Mouse (Mus musculus) erythroblast, embryonic 14.5 days (primary cell): ENCODE measurements around the gene Slc31a2. TPM values are rescaled to one million over a fixed set of nuclear protein-coding genes. Genes with fewer than 3 reads are reported as not detected.
"Not testable (repeated sequence)": the region's sequence is repeated elsewhere in the genome, so short reads cannot be mapped to it uniquely, and the experiment has no call there.

Experiments used
- H3K27me3 ChIP-seq: 2 replicates; pipeline ENCODE4 v1.6.1; 2012; ENCODE audit warnings: inconsistent platforms; ENCODE audit not compliant: control insufficient read depth
- H3K36me3 ChIP-seq: 2 replicates; pipeline ENCODE4 v1.6.1; 2012; ENCODE audit warnings: mild to moderate bottlenecking, inconsistent platforms; ENCODE audit not compliant: control insufficient read depth
- H3K4me1 ChIP-seq: 2 replicates; pipeline ENCODE4 v1.6.1; 2012; ENCODE audit warnings: inconsistent platforms; ENCODE audit not compliant: control insufficient read depth
- H3K4me3 ChIP-seq: replicated peaks from 2 replicates; pipeline ENCODE3; 2012; ENCODE audit warnings: moderate library complexity, mild to moderate bottlenecking, inconsistent platforms
- H3K9me3 ChIP-seq: 2 replicates; pipeline ENCODE4 v1.6.1; 2012; ENCODE audit warnings: low read length, inconsistent platforms, mixed read lengths; ENCODE audit not compliant: control insufficient read depth
- GATA1 ChIP-seq: IDR thresholded peaks from 2 replicates; pipeline ENCODE4 v1.6.1; 2012; ENCODE audit warnings: low read length, inconsistent platforms, mixed read lengths
- TAL1 ChIP-seq: IDR thresholded peaks from 3 replicates; pipeline ENCODE4 v1.6.1; 2012; ENCODE audit warnings: low read length, inconsistent platforms, mixed read lengths
- polyA plus RNA-seq: library from polyadenylated mRNA; stranded (reverse); fragments of >175 nt; gene quantifications from 2 replicates; pipeline ENCODE4 v1.2.3, GENCODE M21; 2012

The Slc31a2 gene
- polyA plus RNA-seq, 1 experiment = not detected

- H3K4me1 ChIP-seq = no peaks in the 10 kb centered on the region
- H3K27me3 ChIP-seq = no peaks in the 10 kb centered on the region
- no peak for TF ChIP-seq GATA1
- H3K4me3 ChIP-seq = no peak overlapping the region
- peaks cover 4% of the 10 kb centered on the region for H3K9me3 ChIP-seq
- H3K36me3 ChIP-seq = no peaks in the 10 kb centered on the region
Observed at GRCm38 (mm10) chr4:62254551-62254950, 7.8 kb upstream of the Slc31a2 start.

- no peaks in the 10 kb centered on the region for H3K27me3 ChIP-seq
- TF ChIP-seq TAL1 (no peak), GATA1 (no peak)
- no peak overlapping the region for H3K4me3 ChIP-seq
- peaks cover 4% of the 10 kb centered on the region for H3K9me3 ChIP-seq
- no peaks in the 10 kb centered on the region for H3K4me1 ChIP-seq
- no peaks in the 10 kb centered on the region for H3K36me3 ChIP-seq
Observed at GRCm38 (mm10) chr4:62256931-62257330, 5.4 kb upstream of the Slc31a2 start.

- no peak overlapping the region for H3K4me3 ChIP-seq
- H3K9me3 ChIP-seq = no peaks in the 10 kb centered on the region
- no peaks in the 10 kb centered on the region for H3K36me3 ChIP-seq
- H3K27me3 ChIP-seq = no peaks in the 10 kb centered on the region
- TF ChIP-seq TAL1 (no peak), GATA1 (no peak)
- no peaks in the 10 kb centered on the region for H3K4me1 ChIP-seq
Observed at GRCm38 (mm10) chr4:62263133-62263844, 927 bp downstream of the Slc31a2 start.

- no peaks in the 10 kb centered on the region for H3K9me3 ChIP-seq
- no peak for TF ChIP-seq TAL1
- no peak for TF ChIP-seq GATA1
Observed at GRCm38 (mm10) chr4:62265154-62265836, 2.9 kb downstream of the Slc31a2 start.

GRCm38 (mm10) chr4:62266016-62266415 is 3.7 kb downstream of the Slc31a2 start:
- not testable (repeated sequence) for H3K9me3 ChIP-seq, H3K27me3 ChIP-seq, H3K36me3 ChIP-seq, H3K4me3 ChIP-seq, H3K4me1 ChIP-seq

More at GRCm38 (mm10) chr4:62265154-62265836, 2.9 kb downstream of the Slc31a2 start:
- H3K36me3 ChIP-seq = no peaks in the 10 kb centered on the region
- H3K27me3 ChIP-seq = no peaks in the 10 kb centered on the region
- H3K4me1 ChIP-seq = no peaks in the 10 kb centered on the region
- no peak overlapping the region for H3K4me3 ChIP-seq

GRCm38 (mm10) chr4:62267101-62267500 is 4.7 kb downstream of the Slc31a2 start:
- Histone ChIP-seq H3K9me3 (no peaks in the 10 kb centered on the region), H3K4me1 (no peaks in the 10 kb centered on the region), H3K36me3 (no peaks in the 10 kb centered on the region), H3K4me3 (no peak overlapping the region), H3K27me3 (no peaks in the 10 kb centered on the region)
- TF ChIP-seq GATA1 = no peak
- TF ChIP-seq TAL1 = no peak

- no peaks in the 10 kb centered on the region for H3K27me3 ChIP-seq
- H3K36me3 ChIP-seq = no peaks in the 10 kb centered on the region
- TF ChIP-seq GATA1 (no peak), TAL1 (no peak)
- no peaks in the 10 kb centered on the region for H3K9me3 ChIP-seq
- H3K4me3 ChIP-seq = no peak overlapping the region
- H3K4me1 ChIP-seq = peaks cover 3% of the 10 kb centered on the region; the same call in 1 of the 2 replicates
Observed at GRCm38 (mm10) chr4:62272696-62273095, 10.3 kb downstream of the Slc31a2 start.

GRCm38 (mm10) chr4:62273916-62274315 is 11.6 kb downstream of the Slc31a2 start:
- TF ChIP-seq GATA1 (no peak), TAL1 (no peak)
- peaks cover 3% of the 10 kb centered on the region; the same call in 1 of the 2 replicates for H3K4me1 ChIP-seq
- H3K4me3 ChIP-seq = no peak overlapping the region
- no peaks in the 10 kb centered on the region for H3K9me3 ChIP-seq
- no peaks in the 10 kb centered on the region for H3K27me3 ChIP-seq
- no peaks in the 10 kb centered on the region for H3K36me3 ChIP-seq

- Histone ChIP-seq H3K27me3 (no peaks in the 10 kb centered on the region), H3K9me3 (no peaks in the 10 kb centered on the region), H3K36me3 (no peaks in the 10 kb centered on the region), H3K4me1 (peaks cover 3% of the 10 kb centered on the region; the same call in 1 of the 2 replicates), H3K4me3 (no peak overlapping the region)
- no peak for TF ChIP-seq GATA1
- TF ChIP-seq TAL1 = no peak
Observed at GRCm38 (mm10) chr4:62274841-62275536, 12.6 kb downstream of the Slc31a2 start.
